Mouse (Mus musculus) kidney, adult 2 months (tissue): ENCODE measurements around the gene Lmf1.

Experiments used
- CTCF ChIP-seq: fragments of 200-500 bp; conservative IDR thresholded peaks from 2 replicates; pipeline ENCODE4 v1.5.1; 2011; ENCODE audit warnings: low read depth, mild to moderate bottlenecking, control low read depth, low read length, moderate library complexity, mixed read lengths; ENCODE audit not compliant: insufficient read depth, insufficient read length
- POLR2A ChIP-seq: fragments of 200-500 bp; IDR thresholded peaks from one replicate; pipeline ENCODE4 v1.6.1; 2011; ENCODE audit warnings: low read depth, low read length, control low read depth

DNA sequence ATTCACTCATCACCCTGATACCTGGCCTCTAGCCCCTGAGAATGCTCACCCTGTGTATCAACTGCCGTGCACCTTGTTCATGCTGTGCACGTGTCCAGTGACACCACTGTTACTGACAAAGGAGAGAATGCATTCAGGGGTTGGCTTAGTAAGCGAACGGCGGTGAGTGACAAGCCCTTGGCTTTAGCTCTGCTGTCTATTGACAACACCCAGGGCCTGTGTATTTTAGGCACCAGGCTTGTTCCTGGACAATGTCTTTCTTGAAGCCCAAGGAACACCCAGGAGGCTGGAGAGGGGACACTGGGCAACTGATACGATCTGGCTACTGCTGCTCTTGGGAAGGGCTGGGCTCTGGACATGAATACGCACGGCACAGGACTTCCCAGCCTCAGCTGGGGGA, 3.2 kb downstream of the Lmf1 start:
- TF ChIP-seq CTCF: no peak
- TF ChIP-seq POLR2A: no peak
